Mouse (Mus musculus): ENCODE measurements around the gene Tmem95.

The Tmem95 gene

DNA sequence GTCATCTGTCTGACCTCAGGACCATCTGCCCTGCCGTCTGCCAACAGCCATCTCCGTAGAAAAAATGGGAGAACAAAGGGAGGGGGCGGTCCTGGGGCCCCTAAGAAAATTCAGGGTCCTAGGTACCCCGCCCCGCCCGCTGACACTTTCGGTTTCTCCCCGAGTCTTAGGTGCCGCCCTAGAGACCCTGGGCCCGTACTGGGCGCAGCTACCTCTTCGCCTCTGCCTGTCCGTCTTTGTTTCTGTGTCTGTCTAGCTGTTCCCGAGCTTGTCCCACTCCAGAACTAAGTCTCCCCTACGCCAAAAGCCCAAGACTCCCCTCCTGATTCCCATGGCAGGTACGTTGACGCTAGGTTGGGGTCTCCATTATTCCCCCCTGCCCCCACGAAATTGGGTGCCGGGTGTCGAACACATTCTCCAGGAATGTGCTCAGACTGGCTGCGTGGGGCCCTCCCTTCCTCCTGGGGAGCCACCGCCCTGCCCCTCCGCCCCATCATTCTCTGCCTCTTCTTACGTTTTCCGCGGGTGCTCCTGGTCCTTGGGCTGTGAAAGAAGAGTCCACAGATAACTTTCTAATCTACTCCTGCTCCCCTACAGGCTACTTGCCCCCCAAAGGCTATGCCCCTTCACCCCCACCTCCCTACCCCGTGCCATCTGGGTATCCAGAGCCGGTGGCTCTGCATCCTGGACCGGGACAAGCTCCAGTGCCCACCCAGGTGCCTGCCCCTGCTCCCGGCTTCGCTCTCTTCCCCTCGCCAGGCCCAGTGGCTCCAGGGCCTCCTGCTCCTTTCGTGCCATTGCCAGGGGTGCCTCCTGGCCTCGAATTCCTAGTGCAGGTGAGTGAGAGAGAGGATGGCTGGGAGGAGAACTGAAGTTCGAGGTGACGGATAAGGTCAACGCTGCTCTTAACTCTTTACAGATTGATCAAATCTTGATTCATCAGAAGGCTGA lies 30.8 kb downstream of the Tmem95 start:
- in situ Hi-C loops (cut with MseI, MboI) = no loop called here

- in situ Hi-C loops (cut with MseI, MboI) = no loop called here
These were observed 31.6 kb downstream of the Tmem95 start, which contains the start of gene Plscr3 for GRCm38 (mm10) chr11:69846198-69846680. Gene Plscr3, plus strand, starts transcription at chr11:69846376.

GRCm38 (mm10) chr11:69838714-69839104 lies 39.1 kb downstream of the Tmem95 start:
- in situ Hi-C loops (cut with MseI, MboI) = no loop called here

GRCm38 (mm10) chr11:69837952-69838713 lies 39.7 kb downstream of the Tmem95 start, which contains the start of gene Tmem256:
Gene Tmem256, plus strand, starts transcription at chr11:69838514.
- in situ Hi-C loops (cut with MseI, MboI) = no loop called here

GRCm38 (mm10) chr11:69837604-69837951 lies 40.2 kb downstream of the Tmem95 start, which contains the start of gene Nlgn2:
Gene Nlgn2, minus strand, starts transcription at chr11:69837784.
- in situ Hi-C loops (cut with MseI, MboI) = no loop called here

DNA sequence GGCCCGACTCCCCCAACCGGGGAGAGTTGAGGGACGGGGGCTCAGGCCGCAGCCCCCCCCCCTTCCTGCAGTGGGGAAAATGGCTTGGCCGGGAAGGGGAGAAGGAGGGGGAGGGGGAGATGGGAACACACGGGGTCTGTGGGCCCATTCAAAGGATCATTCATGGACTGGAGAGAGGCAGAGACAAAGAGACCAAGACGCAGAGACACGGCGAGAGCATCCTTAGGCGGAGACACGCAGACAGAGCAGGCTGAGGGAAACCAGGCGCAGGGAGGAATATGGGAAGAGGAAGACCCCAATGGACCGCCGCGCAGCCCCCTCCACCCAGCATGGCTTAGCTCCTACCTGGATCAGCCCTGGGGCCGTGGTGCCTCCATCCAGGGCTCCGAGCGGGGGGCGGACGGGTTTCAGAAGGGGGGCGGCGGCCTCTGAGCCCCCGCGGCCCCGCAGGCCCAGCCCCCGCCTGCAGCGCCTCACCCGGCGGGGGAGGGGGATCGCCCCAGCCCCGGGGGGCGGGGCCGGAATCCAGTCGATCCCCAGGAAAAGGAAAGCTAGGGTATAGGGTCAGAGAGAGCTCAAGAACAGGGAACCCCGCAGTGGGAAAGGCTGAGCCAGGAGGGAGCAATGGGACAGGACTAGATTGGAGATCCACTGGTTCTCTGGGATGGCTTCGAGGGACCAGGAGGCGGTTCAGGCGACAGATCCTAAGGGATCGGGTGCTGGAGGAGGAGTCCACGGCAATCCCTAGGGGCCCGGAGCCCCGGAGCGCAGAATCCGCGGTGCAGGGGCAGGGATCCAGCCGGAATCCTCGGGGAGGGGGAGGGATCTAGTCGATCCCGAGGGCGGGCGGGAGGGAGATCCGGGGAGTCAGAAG lies 40.9 kb downstream of the Tmem95 start:
- in situ Hi-C loops (cut with MseI, MboI) = no loop called here

- in situ Hi-C loops (cut with MseI, MboI) = no loop called here
These were observed 41.9 kb downstream of the Tmem95 start for GRCm38 (mm10) chr11:69835966-69836335.

DNA sequence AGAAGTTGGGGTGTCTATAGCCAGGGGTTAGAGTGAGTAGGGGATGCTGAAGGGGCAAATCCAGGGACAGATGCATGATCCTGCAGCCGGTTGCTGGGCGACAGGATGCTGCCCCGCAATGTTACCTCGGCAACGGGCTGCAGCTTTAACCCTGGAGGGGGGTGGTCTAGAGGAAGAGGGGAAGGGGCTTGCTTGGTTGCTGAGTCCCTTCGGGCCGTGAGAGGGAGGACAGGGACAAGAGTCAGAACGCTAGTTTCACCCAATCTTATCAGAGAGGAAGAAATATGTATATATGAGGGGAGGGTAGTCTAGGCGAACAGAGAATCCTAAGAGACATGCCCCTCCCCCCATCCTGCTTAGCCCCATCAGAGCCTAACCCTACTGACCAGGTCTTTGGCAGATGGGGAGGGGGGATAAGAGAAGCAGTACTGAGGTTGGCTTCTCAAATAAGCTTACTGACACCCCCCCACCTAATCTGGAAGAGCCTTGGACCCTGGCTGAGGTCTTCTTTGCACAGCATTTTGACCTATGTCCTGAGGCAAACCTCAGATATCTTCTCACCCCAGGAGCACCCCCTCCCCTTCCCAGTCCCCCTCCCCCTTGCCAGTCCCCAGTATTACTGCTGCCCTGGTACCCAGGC lies 42.4 kb downstream of the Tmem95 start:
- in situ Hi-C loops (cut with MseI, MboI) = no loop called here

- in situ Hi-C loops (cut with MseI, MboI) = no loop called here
These were observed 43.7 kb downstream of the Tmem95 start for GRCm38 (mm10) chr11:69834001-69834549.

GRCm38 (mm10) chr11:69833554-69833953 lies 44.3 kb downstream of the Tmem95 start:
- in situ Hi-C loops (cut with MseI, MboI) = no loop called here

GRCm38 (mm10) chr11:69828832-69829231 lies 49.0 kb downstream of the Tmem95 start:
- in situ Hi-C loops (cut with MseI, MboI) = no loop called here

Measured in mouse trophoblast stem cell (cell line).